Mouse (Mus musculus) frontal cortex, postnatal 36 days (tissue): ENCODE results near the gene Id3.

Experiments
- DNase-seq, 2 experiments: peaks; one replicate each; pipeline ENCODE4 v3.0.0; 2022; ENCODE audit warnings: low spot score in 2 of 2

The Id3 gene

DNA sequence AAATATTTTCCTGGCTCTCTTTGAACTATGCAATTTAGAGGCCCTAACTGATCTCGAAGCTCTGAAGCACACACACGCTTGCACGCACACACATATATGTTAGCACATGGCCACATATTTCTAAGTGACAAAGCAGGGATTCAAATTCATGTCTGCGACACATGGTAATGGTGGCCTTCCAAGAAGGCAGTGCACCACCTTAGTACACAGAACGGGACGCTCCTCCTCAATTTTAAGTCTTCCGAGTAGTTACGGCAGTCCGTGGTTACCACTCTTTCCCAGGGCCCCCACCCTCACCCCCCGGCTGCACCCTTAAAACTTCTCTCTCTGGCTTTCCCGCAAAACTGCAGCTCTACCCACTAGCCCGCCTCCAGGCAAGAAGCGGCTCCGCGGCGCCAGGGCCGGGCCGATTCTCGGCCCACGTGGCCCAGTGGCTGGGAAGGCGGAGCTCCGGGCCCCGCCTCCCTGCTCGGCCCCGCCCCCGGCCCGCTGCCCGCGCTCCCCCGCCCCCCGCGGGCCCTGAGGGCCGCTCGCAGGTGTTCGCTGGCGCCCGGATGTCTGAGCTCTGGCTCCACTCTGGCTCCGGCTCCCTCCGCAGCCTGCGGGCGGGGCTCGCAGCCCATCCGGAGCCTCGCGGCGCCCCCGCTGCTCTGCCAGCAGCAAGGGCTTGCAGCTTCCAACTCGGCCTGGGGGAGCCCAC, 4.3 kb downstream of the Id3 start:
- peak; percentile 47 to 63 for DNase-seq

DNA sequence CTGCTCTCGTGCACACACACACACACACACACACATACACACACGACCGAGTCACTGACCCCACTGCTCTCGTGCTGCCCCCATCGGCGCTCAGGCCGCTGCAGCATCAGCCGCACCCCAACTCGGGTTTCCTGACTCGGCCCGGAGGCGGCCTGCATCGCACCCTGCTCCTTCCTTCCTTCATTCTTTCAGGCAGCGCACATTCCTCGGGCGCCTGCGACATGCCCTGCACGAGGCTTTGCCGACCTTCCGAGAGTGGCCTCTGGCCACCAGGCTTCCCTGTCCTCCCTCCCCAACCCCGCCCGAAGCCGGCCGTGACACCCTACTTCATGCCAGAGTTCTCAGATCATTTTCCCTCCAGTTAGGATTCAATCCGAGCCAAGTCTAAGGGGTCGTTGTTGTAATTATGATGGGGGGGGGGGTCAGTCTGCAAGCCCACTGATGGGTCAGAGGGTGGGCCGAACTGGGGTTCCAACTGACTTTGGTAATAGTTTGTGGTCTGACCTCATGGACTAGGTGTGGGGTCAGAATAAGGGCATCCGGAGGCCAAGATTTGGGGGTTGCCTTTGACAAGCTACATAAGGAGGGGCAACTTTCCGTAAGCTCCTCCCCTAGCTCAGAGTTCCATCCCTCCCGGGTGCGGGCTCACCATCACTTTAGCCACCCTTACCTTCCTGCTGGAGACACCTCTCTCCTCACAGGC, 5.2 kb downstream of the Id3 start:
- DNase-seq = no peak

DNA sequence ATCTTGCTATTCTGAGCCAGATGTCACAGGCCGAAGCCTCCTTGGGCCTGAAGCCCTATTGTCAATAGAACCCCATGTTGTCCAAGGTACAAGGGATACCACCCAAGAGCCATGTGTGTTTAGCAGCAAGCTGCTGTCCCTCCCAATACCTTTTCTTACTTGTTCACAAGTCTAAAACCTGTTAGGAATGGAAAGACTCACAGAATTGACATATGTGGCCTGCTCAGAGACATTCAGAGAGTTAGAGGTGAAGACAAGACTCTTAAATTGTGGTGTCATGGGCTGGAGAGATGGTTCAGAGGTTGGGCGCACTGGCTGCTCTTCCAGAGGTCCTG, 5.7 kb downstream of the Id3 start:
- DNase-seq = no peak

DNA sequence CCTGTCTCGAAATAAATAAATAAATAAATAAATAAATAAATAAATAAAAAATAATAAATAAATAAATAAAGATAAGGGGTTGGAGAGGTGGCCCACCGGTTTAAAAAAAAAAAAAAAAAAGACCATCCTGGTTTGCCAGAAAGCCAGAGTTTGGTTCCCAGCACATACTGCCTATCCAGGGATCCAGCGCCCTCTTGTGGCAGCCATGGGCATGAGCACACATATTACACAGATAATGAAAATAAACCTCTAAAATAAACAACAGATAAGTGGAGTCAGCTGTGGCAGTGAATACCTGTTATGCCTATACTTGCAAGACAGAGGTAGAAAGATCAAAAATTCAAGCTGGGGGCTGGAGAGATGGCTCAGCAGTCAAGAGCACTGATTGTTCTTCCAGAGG, 6.4 kb downstream of the Id3 start:
- DNase-seq = no peak

DNA sequence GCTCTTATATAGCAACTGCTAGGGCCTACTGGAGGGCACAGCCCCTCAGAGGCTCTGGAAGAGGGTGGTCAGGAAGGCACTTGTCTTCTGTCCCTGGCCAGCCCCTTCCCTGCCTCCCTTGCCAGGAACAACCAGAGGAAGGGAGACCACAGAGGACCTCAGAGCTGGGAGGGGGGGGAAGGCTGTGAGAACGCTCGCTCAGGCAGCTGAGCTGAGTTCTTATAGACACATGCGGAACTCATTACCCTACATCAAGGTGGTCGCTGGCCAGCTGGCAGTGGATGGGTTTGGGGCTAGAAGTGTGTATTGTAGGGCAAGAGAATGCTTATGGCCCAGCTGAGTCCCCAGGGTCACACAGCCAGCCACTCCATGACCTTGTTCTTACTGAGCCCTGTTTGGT, 7.3 kb downstream of the Id3 start:
- DNase-seq = no peak

DNA sequence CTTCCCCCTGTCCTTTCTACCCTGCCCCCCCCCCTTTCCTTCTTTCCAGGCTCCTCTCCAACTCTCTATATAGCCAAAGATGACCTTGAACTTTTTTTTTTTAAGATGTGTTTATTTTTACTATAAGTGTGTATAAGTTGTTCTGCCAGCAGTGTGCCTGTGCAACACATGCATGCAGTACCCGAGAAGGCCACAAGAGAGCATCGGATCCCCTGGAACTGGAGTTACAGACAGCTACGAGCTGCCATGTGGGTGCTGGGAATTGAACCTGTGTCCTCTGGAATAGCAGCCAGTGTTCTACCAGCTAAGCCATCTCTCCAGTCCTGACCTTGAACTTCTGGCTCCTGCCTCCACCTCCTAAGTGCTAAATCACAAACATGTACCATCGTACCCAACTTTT, 9.5 kb downstream of the Id3 start:
- DNase-seq = no peak

DNA sequence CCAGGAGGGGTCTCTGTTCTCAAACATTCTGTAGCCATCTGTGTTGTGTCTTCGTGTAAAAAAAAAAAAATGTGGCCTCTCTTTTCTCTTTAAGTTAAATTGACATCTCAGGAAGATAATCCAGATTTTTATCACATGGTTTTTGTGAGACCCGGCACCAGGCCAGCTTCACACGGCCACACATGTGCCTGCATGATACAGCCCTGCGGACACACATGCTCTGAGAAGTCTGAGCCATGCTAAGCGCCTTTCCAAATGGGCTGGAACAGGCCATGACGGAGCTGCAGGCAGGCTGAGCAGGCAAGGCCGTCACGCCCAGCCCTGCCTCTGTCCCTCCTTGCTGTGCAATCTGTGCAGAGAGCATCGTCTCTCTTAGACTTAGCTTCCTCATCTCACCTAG, 11.2 kb downstream of the Id3 start:
- no peak for DNase-seq

DNA sequence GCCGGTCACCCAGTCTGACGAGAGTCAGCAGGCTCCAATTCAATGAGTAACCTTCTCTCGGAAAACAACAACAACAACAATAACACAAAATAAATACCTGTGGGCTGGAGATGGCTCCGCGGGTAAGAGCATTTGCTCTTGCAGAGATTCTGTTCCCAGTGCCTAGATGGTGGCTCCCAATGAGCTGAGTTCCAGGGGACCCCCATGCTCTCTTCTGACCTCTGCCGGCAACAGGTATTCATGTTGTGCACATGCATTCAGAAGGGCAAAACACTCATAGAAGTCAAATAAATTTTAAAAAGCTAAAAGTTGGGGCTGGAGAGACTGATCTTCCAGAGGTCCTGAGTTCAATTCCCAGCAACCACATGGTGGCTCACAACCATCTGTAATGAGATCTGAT, 15.2 kb downstream of the Id3 start:
- DNase-seq = no peak

DNA sequence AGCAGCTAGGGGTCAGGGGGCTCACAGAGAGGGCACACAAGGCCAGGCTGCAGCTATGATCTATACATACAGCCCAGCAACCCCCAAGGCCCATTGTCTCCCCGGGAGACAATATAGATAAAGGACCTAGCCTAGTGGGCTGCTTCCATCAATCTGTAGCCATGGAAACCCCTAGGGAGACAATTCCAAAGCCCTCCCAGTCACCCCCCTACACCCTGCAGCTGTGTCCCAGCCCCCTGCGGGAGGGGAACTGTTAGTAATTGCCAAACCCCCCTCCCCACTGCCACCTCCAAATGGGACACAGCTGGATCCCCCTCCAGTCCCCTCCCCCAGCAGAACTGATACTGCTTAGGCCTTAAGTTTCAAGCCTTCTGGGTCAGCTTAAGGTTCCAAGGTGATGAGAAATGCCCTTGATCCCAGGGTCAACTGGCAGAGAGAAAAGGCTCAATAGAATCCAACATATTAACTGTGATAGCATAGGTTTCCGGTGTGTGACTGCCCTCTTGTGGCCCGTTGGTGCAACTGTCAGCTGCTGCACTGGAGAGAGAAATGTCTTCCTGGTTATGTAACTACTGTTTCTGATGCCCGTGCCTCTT, 16.6 kb downstream of the Id3 start:
- peak; percentile 74 to 84 for DNase-seq

DNA sequence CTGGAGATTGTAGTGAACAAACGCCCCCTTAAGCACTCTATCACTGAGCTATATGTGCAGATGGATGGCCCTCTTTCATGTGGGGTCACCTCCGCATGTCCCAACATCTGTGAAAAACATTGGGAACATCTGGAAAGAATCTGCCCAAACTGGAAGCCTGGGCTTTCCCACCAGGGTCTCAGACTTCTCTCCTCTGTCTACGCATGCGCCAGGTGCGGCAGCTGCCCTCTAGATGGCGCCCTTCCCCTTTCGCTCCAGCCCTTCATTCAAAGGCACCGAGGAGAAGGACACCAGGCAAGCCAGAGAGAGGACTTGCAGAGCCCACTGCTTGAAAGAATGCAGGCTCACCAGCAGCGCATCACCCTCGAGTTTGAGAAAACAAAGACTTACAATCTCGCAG, 20.2 kb downstream of the Id3 start:
- DNase-seq = peak; percentile 81 to 86

DNA sequence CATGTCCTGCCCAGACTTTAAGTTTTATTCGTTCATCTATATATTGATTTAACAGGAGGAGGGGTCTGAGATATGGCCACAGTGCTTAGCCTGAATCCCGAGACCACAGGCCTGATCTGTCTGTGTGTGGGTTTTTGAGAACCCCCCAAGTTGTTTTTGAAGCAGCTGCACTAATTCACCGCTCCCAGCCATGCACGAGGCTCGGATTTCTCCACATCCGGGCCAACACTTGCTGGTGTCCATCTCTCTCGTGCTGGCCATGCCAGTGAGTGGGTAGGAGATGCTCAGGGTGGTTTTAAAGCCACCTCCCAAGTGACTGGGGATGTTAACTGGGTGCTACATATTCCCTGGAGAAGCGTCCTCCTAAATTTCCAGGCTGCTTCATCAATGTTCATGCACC, 21.7 kb downstream of the Id3 start:
- DNase-seq = no peak

DNA sequence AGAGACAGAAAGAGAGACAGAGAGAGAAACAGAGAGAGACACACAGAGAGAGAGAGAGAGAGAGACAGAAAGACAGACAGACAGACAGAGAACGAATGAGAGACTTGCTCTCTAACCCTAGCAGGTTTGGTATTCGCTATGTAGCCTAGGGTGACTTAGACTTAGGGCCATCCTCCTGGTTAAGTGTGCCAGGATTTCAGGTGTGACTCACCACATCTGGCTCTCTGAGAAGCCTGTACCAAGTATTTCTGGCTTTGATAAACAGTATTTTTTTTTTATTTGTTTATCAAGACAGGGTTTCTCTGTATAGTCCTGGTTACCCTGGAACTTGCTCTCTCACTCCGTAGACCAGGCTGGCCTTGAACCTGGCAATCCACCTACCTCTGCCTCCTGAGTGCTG, 24.4 kb downstream of the Id3 start:
- no peak for DNase-seq

DNA sequence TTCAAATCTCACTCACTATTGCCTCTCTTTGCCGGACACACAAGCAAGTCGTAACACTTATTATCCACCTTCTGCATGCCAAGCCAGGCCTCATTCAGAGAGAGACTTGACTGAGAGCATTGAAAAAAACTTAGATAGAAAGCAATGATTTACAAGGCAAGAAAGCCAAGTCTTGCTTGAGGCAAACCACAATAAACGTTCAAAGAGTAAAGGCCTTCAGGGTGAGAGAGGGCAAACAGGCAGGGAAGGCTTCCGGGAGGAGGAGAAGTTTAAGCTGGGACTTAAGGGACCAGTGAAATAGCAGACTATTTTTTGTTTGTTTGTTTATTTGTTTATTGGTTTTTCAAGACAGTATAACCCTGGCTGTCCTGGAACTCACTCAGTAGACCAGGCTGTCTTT, 27.1 kb downstream of the Id3 start:
- DNase-seq = no peak

DNA sequence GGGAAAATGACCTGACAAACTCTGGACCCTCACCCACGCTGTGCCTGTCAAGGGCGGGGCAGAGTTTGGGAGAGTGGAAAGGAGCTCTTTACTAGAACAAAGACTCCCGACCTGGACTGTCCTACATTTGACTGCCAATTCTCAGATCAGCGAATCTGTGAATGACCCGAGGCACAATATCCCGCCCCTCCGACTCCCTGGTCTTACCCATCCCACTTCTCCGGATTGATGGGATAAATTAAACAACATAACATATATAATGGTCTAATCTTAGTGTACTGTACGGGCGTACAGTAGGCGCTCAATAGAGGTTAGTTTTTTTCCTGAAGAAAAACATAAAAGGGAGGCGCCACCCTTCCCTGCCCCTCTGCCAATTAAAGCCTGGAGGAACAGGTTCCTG, 28.2 kb downstream of the Id3 start:
- no peak for DNase-seq

DNA sequence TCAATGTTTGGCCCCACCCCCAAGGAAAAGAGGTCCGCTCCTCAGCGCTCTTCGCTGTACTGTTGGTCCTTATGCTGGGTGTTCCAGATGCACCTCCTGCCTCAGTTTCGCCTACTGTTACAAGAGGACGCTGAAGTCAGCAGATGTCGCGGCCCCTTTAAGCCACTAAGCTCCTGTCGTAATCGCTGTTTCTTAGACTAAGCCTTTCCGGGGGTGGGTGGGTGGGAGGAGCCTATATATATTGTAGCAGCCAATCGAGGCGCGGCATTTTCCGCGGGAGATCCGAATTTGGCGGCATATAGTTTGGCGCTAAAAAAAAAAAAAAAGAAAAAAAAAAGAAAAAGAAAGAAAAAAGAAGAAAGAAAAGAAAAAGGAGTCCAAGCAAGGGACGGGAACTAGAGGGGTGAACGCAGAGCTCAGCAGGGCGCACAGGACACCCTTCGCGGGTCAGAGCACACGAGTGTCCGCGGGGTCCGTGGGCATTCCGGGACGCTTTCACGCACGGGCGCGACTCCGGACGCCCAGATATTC, 28.8 kb downstream of the Id3 start, which contains the start of gene E2f2:
E2f2 (plus strand) TSS at position 384 of the 531 bp plus-strand sequence.
- DNase-seq = no peak

DNA sequence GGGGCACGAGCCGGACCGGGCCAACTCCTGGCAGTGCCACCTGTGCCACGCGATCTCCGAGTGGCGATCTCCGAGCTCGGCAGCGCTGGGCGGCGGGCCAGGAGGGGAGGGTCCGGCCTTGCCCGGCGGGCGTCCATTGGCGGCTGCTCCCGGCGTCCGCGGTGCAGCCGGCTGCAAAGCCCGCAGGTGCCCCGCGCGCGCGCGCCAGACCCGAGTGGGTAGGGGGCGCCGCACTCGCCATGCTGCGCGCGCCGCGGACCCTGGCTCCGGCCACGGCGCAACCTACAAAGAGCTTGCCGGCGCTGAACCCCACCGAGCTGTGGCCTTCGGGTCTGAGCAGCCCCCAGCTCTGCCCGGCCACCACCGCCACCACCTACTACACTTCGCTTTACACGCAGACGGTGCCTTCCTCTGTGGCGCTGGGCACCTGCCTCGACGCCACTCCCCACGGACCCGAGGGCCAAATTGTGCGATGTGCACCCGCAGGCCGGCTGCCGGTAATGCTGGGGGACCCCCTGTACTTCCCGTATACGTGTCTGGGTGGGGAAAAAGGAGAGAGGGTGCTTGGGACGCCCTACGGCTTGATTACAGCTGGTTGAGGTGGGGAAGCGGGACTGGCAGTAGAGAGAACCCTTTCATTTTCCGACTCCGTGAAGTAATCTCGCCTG, 29.4 kb downstream of the Id3 start:
- no peak for DNase-seq

DNA sequence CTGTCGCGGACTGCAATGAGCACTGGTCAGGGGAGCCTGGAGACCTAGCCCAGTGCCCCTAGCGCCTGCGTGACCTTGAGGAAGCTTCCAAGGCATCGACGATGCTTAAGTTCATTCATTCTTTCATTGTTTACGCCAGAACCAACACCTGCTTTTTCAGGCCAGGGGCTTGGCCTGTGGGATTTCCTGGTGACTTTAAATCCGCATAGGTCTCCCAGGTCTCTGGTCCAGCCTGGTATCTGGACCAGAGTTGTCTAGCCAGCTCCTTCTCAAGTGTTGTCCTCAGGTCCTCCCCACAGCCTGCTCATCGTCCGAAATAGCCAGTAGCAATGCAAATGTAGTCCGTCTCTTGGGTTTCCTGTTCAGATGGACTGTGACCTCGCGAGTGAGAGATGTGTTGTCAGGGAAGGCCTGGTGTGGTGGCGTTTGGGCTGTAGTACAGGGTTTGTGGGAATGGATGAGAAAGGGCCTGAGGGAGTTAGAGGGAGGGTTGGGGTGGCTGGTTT, 30.0 kb downstream of the Id3 start:
- DNase-seq = no peak

DNA sequence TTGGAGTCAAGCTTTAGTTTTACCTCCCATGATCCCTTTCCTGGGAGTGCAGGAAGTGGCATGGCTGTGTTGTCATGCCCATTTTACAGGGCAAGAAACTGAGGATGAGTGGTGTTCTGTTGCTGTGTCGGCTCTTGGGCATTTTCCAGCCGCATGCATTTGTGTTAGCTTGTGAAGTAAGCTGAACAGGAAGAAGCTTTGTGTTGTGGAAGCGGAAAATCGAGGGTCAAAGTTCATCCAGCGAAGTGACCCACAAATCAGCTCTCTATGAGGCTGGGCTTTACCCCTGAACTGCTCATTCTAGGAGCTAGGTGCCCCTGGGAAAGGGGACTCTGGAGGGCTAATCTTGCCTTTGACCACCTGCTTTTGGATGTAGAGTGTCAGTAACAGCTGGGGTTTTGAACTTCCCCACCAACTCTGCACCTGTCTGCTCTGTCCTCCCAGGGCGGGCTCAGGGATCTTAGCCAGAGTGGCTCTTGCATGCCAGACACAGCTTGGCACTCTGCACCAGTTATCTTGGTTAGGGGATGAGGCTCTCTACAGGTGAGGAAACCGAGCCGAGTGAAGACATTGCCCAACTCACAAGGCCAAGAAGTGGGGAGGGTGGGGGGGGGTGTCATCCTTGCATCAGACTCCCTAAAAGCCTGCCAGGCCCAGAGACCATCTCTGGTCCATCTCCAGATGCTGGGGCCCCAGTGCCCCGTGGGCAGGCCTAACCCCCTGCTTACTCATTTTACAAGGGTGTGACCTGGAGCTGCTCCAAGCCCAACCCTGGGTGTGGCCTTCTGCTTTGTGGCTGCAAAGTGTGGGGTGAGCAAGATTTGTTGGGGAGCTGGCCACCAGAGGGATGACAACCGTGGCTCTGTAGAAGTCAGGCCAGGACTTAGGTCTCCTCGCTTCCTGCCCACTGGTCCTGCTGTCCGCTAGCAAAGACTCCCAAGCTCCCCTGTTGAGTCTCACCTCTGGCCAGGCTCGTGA, 31.2 kb downstream of the Id3 start:
- DNase-seq = no peak

DNA sequence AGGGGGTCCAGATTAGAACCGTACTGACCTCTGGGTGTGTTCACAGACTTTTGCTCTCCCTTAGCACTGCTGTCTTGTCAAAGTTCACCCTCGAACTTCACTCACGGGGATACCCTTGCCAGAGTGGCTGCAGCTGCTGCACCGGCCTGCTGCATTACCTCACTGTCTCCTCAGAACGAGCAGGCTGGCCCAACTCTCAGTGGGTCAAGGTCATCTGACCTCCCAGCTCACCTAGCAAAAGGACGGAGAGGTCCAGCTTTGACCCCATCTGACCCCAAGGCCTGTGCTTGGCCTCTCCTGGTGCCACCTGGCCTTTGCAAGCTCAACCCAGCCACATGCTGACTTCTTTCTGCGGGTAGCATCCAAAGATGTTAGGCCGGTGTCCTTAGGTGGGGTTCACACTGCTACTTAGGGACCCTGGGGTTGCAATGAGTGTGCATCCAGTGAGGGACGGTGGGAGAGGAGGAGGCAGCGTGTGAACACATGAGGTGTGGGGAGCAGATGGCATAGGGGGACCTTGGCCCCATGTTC, 32.8 kb downstream of the Id3 start:
- DNase-seq = no peak

DNA sequence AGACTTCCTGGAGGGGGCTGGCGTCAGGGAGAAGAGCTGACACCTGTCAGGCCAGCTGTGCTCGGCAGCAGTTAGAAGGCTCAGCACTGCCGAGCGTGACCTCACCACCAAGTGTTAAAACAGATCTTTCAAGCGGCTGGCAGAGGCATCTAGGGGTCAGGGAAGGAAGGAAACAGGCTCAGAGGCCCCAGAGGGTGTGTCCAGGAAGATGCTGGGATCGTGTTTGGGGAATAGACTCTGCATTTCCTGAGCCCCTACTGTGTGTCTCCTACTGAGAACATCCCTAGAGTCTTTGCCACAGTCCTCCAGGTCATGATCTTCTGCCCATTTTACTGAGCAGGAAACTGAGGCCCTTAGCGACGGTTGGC, 33.9 kb downstream of the Id3 start:
- DNase-seq = no peak
